Mouse (Mus musculus): ENCODE measurements around the gene Sstr4. TPM values are rescaled to one million over a fixed set of nuclear protein-coding genes. Genes with fewer than 3 reads are reported as not detected.

Sstr4 gene
- polyA plus RNA-seq (2014; fragmentation: Illumina TruSeq; extraction: RNeasy Lipid Tissue Mini Kit (QIAGEN cat#74804); ENCODE audit: low replicate concordance) = not detected

GRCm38 (mm10) chr2:148395131-148396051 is at the start of gene Sstr4:
TSS of gene Sstr4 (plus strand) at chr2:148395344.

GRCm38 (mm10) chr2:148407870-148408760 is 13.0 kb downstream of the Sstr4 start, which contains the start of gene Thbd:
TSS of gene Thbd (minus strand) at chr2:148408188.

GRCm38 (mm10) chr2:148443249-148443958 is 48.3 kb downstream of the Sstr4 start, which contains the start of gene Cd93:
TSS of gene Cd93 (minus strand) at chr2:148443563.

Other genes with a start within 250 kb of the Sstr4 start
- 20.0 TPM for gene Thbd, start 12.8 kb downstream of the Sstr4 start, polyA plus RNA-seq (2014; fragmentation: Illumina TruSeq; extraction: RNeasy Lipid Tissue Mini Kit (QIAGEN cat#74804); ENCODE audit: low replicate concordance)
- 9.6 TPM for gene Cd93, start 48.2 kb downstream of the Sstr4 start, polyA plus RNA-seq (2014; fragmentation: Illumina TruSeq; extraction: RNeasy Lipid Tissue Mini Kit (QIAGEN cat#74804); ENCODE audit: low replicate concordance)